Mouse (Mus musculus): ENCODE measurements around the gene Ppm1f. TPM values are rescaled to one million over a fixed set of nuclear protein-coding genes. Genes with fewer than 3 reads are reported as not detected.

Gene Ppm1f
- polyA plus RNA-seq, 1 experiment, result 26.5 TPM

GRCm38 (mm10) chr16:16930810-16931296 is 34.6 kb downstream of the Ppm1f start:
- no peak overlapping the region for H3K9ac ChIP-seq (ENCODE audit: low read depth, poor library complexity, severe bottlenecking)
- H3K36me3 ChIP-seq (ENCODE audit: control insufficient read depth, insufficient read depth, low read length, poor library complexity, severe bottlenecking), result no peaks in the 10 kb centered on the region
- TF ChIP-seq CTCF (IDR thresholded peaks at IDR 0.05; ENCODE audit: low read depth, low read length) (no peak), POLR2A (IDR thresholded peaks at IDR 0.05; ENCODE audit: insufficient read depth, low read length) (no peak), EP300 (IDR thresholded peaks at IDR 0.05; ENCODE audit: insufficient read depth, low read depth, low read length) (no peak)
- no peak overlapping the region for H3K4me3 ChIP-seq (ENCODE audit: low read depth, low read length)
- H3K9me3 ChIP-seq (replicated peaks; ENCODE audit: control insufficient read depth, insufficient read depth, low read length, poor library complexity, severe bottlenecking), result peaks cover 21% of the 10 kb centered on the region
- no peak overlapping the region for H3K27ac ChIP-seq (ENCODE audit: insufficient read depth, low read length)
- no peaks in the 10 kb centered on the region for H3K27me3 ChIP-seq (ENCODE audit: control insufficient read depth, insufficient read depth, low read length, poor library complexity, severe bottlenecking)
- H3K4me1 ChIP-seq (ENCODE audit: control insufficient read depth, insufficient read depth, low read length), result no peaks in the 10 kb centered on the region

- TF ChIP-seq POLR2A (IDR thresholded peaks at IDR 0.05; ENCODE audit: insufficient read depth, low read length), result no peak
- TF ChIP-seq CTCF (IDR thresholded peaks at IDR 0.05; ENCODE audit: low read depth, low read length), result no peak
- no peak for TF ChIP-seq EP300 (IDR thresholded peaks at IDR 0.05; ENCODE audit: insufficient read depth, low read depth, low read length)
- H3K4me1 ChIP-seq (ENCODE audit: control insufficient read depth, insufficient read depth, low read length), result no peaks in the 10 kb centered on the region
- no peaks in the 10 kb centered on the region for H3K36me3 ChIP-seq (ENCODE audit: control insufficient read depth, insufficient read depth, low read length, poor library complexity, severe bottlenecking)
- no peak overlapping the region for H3K27ac ChIP-seq (ENCODE audit: insufficient read depth, low read length)
- H3K9ac ChIP-seq (ENCODE audit: low read depth, poor library complexity, severe bottlenecking), result no peak overlapping the region
- H3K27me3 ChIP-seq (ENCODE audit: control insufficient read depth, insufficient read depth, low read length, poor library complexity, severe bottlenecking), result no peaks in the 10 kb centered on the region
- no peak overlapping the region for H3K4me3 ChIP-seq (ENCODE audit: low read depth, low read length)
- peaks cover 12% of the 10 kb centered on the region for H3K9me3 ChIP-seq (replicated peaks; ENCODE audit: control insufficient read depth, insufficient read depth, low read length, poor library complexity, severe bottlenecking)
Observed at GRCm38 (mm10) chr16:16939543-16939942, 43.3 kb downstream of the Ppm1f start.

GRCm38 (mm10) chr16:16941078-16941477 is 44.8 kb downstream of the Ppm1f start:
- TF ChIP-seq POLR2A (IDR thresholded peaks at IDR 0.05; ENCODE audit: insufficient read depth, low read length) (no peak), EP300 (IDR thresholded peaks at IDR 0.05; ENCODE audit: insufficient read depth, low read depth, low read length) (no peak), CTCF (IDR thresholded peaks at IDR 0.05; ENCODE audit: low read depth, low read length) (no peak)
- H3K9ac ChIP-seq (ENCODE audit: low read depth, poor library complexity, severe bottlenecking), result no peak overlapping the region
- no peak overlapping the region for H3K4me3 ChIP-seq (ENCODE audit: low read depth, low read length)
- no peak overlapping the region for H3K27ac ChIP-seq (ENCODE audit: insufficient read depth, low read length)
- no peaks in the 10 kb centered on the region for H3K4me1 ChIP-seq (ENCODE audit: control insufficient read depth, insufficient read depth, low read length)
- H3K27me3 ChIP-seq (ENCODE audit: control insufficient read depth, insufficient read depth, low read length, poor library complexity, severe bottlenecking), result no peaks in the 10 kb centered on the region
- H3K9me3 ChIP-seq (replicated peaks; ENCODE audit: control insufficient read depth, insufficient read depth, low read length, poor library complexity, severe bottlenecking), result peaks cover 12% of the 10 kb centered on the region
- H3K36me3 ChIP-seq (ENCODE audit: control insufficient read depth, insufficient read depth, low read length, poor library complexity, severe bottlenecking), result no peaks in the 10 kb centered on the region

- Histone ChIP-seq H3K27ac (ENCODE audit: insufficient read depth, low read length) (no peak overlapping the region), H3K27me3 (ENCODE audit: control insufficient read depth, insufficient read depth, low read length, poor library complexity, severe bottlenecking) (no peaks in the 10 kb centered on the region), H3K36me3 (ENCODE audit: control insufficient read depth, insufficient read depth, low read length, poor library complexity, severe bottlenecking) (no peaks in the 10 kb centered on the region), H3K9me3 (replicated peaks; ENCODE audit: control insufficient read depth, insufficient read depth, low read length, poor library complexity, severe bottlenecking) (no peaks in the 10 kb centered on the region), H3K4me1 (ENCODE audit: control insufficient read depth, insufficient read depth, low read length) (peaks cover 3% of the 10 kb centered on the region), H3K9ac (ENCODE audit: low read depth, poor library complexity, severe bottlenecking) (no peak overlapping the region), H3K4me3 (ENCODE audit: low read depth, low read length) (no peak overlapping the region)
- TF ChIP-seq EP300 (IDR thresholded peaks at IDR 0.05; ENCODE audit: insufficient read depth, low read depth, low read length), result no peak
- TF ChIP-seq CTCF (IDR thresholded peaks at IDR 0.05; ENCODE audit: low read depth, low read length), result no peak
- no peak for TF ChIP-seq POLR2A (IDR thresholded peaks at IDR 0.05; ENCODE audit: insufficient read depth, low read length)
Observed at GRCm38 (mm10) chr16:16958575-16958974, 62.3 kb downstream of the Ppm1f start.

- Histone ChIP-seq H3K36me3 (ENCODE audit: control insufficient read depth, insufficient read depth, low read length, poor library complexity, severe bottlenecking) (no peaks in the 10 kb centered on the region), H3K27ac (ENCODE audit: insufficient read depth, low read length) (no peak overlapping the region), H3K9me3 (replicated peaks; ENCODE audit: control insufficient read depth, insufficient read depth, low read length, poor library complexity, severe bottlenecking) (no peaks in the 10 kb centered on the region), H3K9ac (ENCODE audit: low read depth, poor library complexity, severe bottlenecking) (no peak overlapping the region), H3K4me1 (ENCODE audit: control insufficient read depth, insufficient read depth, low read length) (peaks cover 3% of the 10 kb centered on the region), H3K27me3 (ENCODE audit: control insufficient read depth, insufficient read depth, low read length, poor library complexity, severe bottlenecking) (no peaks in the 10 kb centered on the region), H3K4me3 (ENCODE audit: low read depth, low read length) (no peak overlapping the region)
- TF ChIP-seq POLR2A (IDR thresholded peaks at IDR 0.05; ENCODE audit: insufficient read depth, low read length) (no peak), CTCF (IDR thresholded peaks at IDR 0.05; ENCODE audit: low read depth, low read length) (no peak), EP300 (IDR thresholded peaks at IDR 0.05; ENCODE audit: insufficient read depth, low read depth, low read length) (no peak)
Observed at GRCm38 (mm10) chr16:16959907-16960306, 63.6 kb downstream of the Ppm1f start.

GRCm38 (mm10) chr16:16965149-16965548 is 68.9 kb downstream of the Ppm1f start:
- H3K36me3 ChIP-seq (ENCODE audit: control insufficient read depth, insufficient read depth, low read length, poor library complexity, severe bottlenecking), result no peaks in the 10 kb centered on the region
- TF ChIP-seq POLR2A (IDR thresholded peaks at IDR 0.05; ENCODE audit: insufficient read depth, low read length) (no peak), CTCF (IDR thresholded peaks at IDR 0.05; ENCODE audit: low read depth, low read length) (no peak), EP300 (IDR thresholded peaks at IDR 0.05; ENCODE audit: insufficient read depth, low read depth, low read length) (no peak)
- no peaks in the 10 kb centered on the region for H3K27me3 ChIP-seq (ENCODE audit: control insufficient read depth, insufficient read depth, low read length, poor library complexity, severe bottlenecking)
- H3K27ac ChIP-seq (ENCODE audit: insufficient read depth, low read length), result no peak overlapping the region
- H3K9me3 ChIP-seq (replicated peaks; ENCODE audit: control insufficient read depth, insufficient read depth, low read length, poor library complexity, severe bottlenecking), result no peaks in the 10 kb centered on the region
- no peak overlapping the region for H3K9ac ChIP-seq (ENCODE audit: low read depth, poor library complexity, severe bottlenecking)
- H3K4me3 ChIP-seq (ENCODE audit: low read depth, low read length), result no peak overlapping the region
- no peaks in the 10 kb centered on the region for H3K4me1 ChIP-seq (ENCODE audit: control insufficient read depth, insufficient read depth, low read length)
